Mouse (Mus musculus): ENCODE measurements around the gene Ttc39a.

- TF ChIP-seq USF1 (IDR thresholded peaks at IDR 0.05; ENCODE audit: low read depth), result no peak
- no peak for TF ChIP-seq CTCF (IDR thresholded peaks at IDR 0.05; ENCODE audit: control insufficient read depth, insufficient read depth, insufficient read length)
- no peak for TF ChIP-seq MAX (IDR thresholded peaks at IDR 0.05)
- no peak for TF ChIP-seq CEBPB (IDR thresholded peaks at IDR 0.05; ENCODE audit: low read depth)
- TF ChIP-seq MYOD1 (IDR thresholded peaks at IDR 0.05; ENCODE audit: control insufficient read depth, insufficient read length, low read depth), result no peak
- TF ChIP-seq MYOG (IDR thresholded peaks at IDR 0.05; ENCODE audit: control insufficient read depth, extremely low read depth, insufficient read length), result no peak
- TF ChIP-seq FOSL1 (IDR thresholded peaks at IDR 0.05; ENCODE audit: insufficient read depth, low read length, poor library complexity, severe bottlenecking), result no peak
These were observed 13.1 kb downstream of the Ttc39a start for GRCm38 (mm10) chr4:109419563-109419962.

All from C2C12 (cell line).